Comparison of ENCODE assay signal across 10 mouse cellular contexts in genomic region chr10:83043478-83044259, GRCm38 (mm10). TPM values are rescaled to one million over a fixed set of nuclear protein-coding genes. Genes with fewer than 3 reads are reported as not detected.
DNase-seq lines count a peak whose midpoint lies in the region; ATAC-seq and TF ChIP-seq lines count a peak whose summit lies in the region.
"Had no signal": no experiment of that assay in that cellular context is flagged by ENCODE, and none has a peak within 500 bp of the region (broad histone marks: within the 10 kb centered on the region; RNA-seq: fewer than 3 reads in every experiment).

No protein-coding gene starts in this region.

- H3K27me3 ChIP-seq in heart, embryonic 11.5 days (ENCODE audit: control insufficient read depth, insufficient read depth, low read length): no peaks in the 10 kb centered on the region
- H3K27me3 ChIP-seq in midbrain, embryonic 14.5 days (ENCODE audit: control insufficient read depth, insufficient read depth, low read length): no peaks in the 10 kb centered on the region
- H3K27me3 ChIP-seq in midbrain, embryonic 16.5 days (ENCODE audit: control insufficient read depth, insufficient read depth, low read depth, low read length): no peaks in the 10 kb centered on the region
- H3K27me3 ChIP-seq in hindbrain, embryonic 15.5 days: no peaks in the 10 kb centered on the region
- no peaks in the 10 kb centered on the region for H3K27me3 ChIP-seq in thymus, adult 2 months (ENCODE audit: control insufficient read depth, insufficient read depth, low read length)

- H3K9me3 ChIP-seq in heart, embryonic 11.5 days (replicated peaks; ENCODE audit: control insufficient read depth, low read length): no peaks in the 10 kb centered on the region
- no peaks in the 10 kb centered on the region for H3K9me3 ChIP-seq in midbrain, embryonic 14.5 days (ENCODE audit: control insufficient read depth, low read length)
- H3K9me3 ChIP-seq in midbrain, embryonic 16.5 days (replicated peaks; ENCODE audit: control insufficient read depth, low read length, poor library complexity, severe bottlenecking): no peaks in the 10 kb centered on the region
- H3K9me3 ChIP-seq in hindbrain, embryonic 15.5 days: no peaks in the 10 kb centered on the region

- H3K4me3 ChIP-seq in heart, embryonic 11.5 days (ENCODE audit: low read depth, low read length): no peak overlapping the region
- H3K4me3 ChIP-seq in midbrain, embryonic 14.5 days (replicated peaks; ENCODE audit: low read depth, low read length): no peak overlapping the region
- no peak overlapping the region for H3K4me3 ChIP-seq in midbrain, embryonic 16.5 days (ENCODE audit: low read depth, low read length)
- H3K4me3 ChIP-seq in hindbrain, embryonic 15.5 days: no peak overlapping the region
- no peak overlapping the region for H3K4me3 ChIP-seq in thymus, adult 2 months (ENCODE audit: control insufficient read depth, insufficient read depth, low read length)

- TF ChIP-seq POLR2A in thymus, adult 2 months (IDR thresholded peaks at IDR 0.05; ENCODE audit: control insufficient read depth, extremely low read depth, insufficient read depth, low read length, poor library complexity): no peak

- no peak for DNase-seq in heart, postnatal 4 days
- no peak for DNase-seq in midbrain, embryonic 14.5 days
- DNase-seq in lung, postnatal 36 days: peak; percentile 64
- DNase-seq in thymus, adult 2 months: no peak
- no peak for DNase-seq in kidney, postnatal 4 days
- DNase-seq: thymus, postnatal 25 days had no signal

- H3K9ac ChIP-seq in heart, embryonic 11.5 days (ENCODE audit: low read depth, low read length): 0 out of 2 replicates have a peak overlapping the region, but pooled peaks have one; percentile 22
- no peak overlapping the region for H3K9ac ChIP-seq in midbrain, embryonic 14.5 days (replicated peaks; ENCODE audit: low read length)
- no peak overlapping the region for H3K9ac ChIP-seq in midbrain, embryonic 16.5 days (ENCODE audit: low read depth, low read length)
- H3K9ac ChIP-seq in hindbrain, embryonic 15.5 days: no peak overlapping the region

- WGBS in heart, embryonic 11.5 days (ENCODE audit: insufficient replicate concordance): 52% methylated on average over 2 of the region's 2 CpGs
- 73% methylated on average over 2 of the region's 2 CpGs for WGBS in midbrain, embryonic 14.5 days
- WGBS in midbrain, embryonic 16.5 days: 57% methylated on average over 2 of the region's 2 CpGs
- 60% methylated on average over 2 of the region's 2 CpGs for WGBS in hindbrain, embryonic 15.5 days
- 93% methylated on average over 2 of the region's 2 CpGs for WGBS in thymus, adult 2 months

- peaks cover 25% of the 10 kb centered on the region for H3K4me1 ChIP-seq in heart, embryonic 11.5 days (ENCODE audit: control insufficient read depth, insufficient read depth, low read length)
- peaks cover 17% of the 10 kb centered on the region for H3K4me1 ChIP-seq in midbrain, embryonic 14.5 days (ENCODE audit: control insufficient read depth, insufficient read depth, low read length)
- H3K4me1 ChIP-seq in midbrain, embryonic 16.5 days (ENCODE audit: control insufficient read depth, insufficient read depth, low read length): peaks cover 15% of the 10 kb centered on the region
- H3K4me1 ChIP-seq in hindbrain, embryonic 15.5 days (replicated peaks): peaks cover 18% of the 10 kb centered on the region
- peaks cover 4% of the 10 kb centered on the region for H3K4me1 ChIP-seq in thymus, adult 2 months (replicated peaks; ENCODE audit: control insufficient read depth, insufficient read depth, low read length)

- no peak overlapping the region for H3K4me2 ChIP-seq in heart, embryonic 11.5 days
- no peak overlapping the region for H3K4me2 ChIP-seq in midbrain, embryonic 14.5 days (ENCODE audit: low read length)
- H3K4me2 ChIP-seq in midbrain, embryonic 16.5 days (ENCODE audit: low read length): no peak overlapping the region
- H3K4me2 ChIP-seq in hindbrain, embryonic 15.5 days: no peak overlapping the region

- H3K36me3 ChIP-seq in heart, embryonic 11.5 days (ENCODE audit: control insufficient read depth, insufficient read depth, low read length): no peaks in the 10 kb centered on the region
- no peaks in the 10 kb centered on the region for H3K36me3 ChIP-seq in midbrain, embryonic 14.5 days (ENCODE audit: control insufficient read depth, insufficient read depth, low read length)
- H3K36me3 ChIP-seq in midbrain, embryonic 16.5 days (ENCODE audit: control insufficient read depth, insufficient read depth, low read length): no peaks in the 10 kb centered on the region
- H3K36me3 ChIP-seq in hindbrain, embryonic 15.5 days: no peaks in the 10 kb centered on the region
- no peaks in the 10 kb centered on the region for H3K36me3 ChIP-seq in thymus, adult 2 months (ENCODE audit: control insufficient read depth, insufficient read depth, low read length)

- ATAC-seq in heart, embryonic 11.5 days (replicated peaks; ENCODE audit: insufficient number of reproducible peaks, low FRiP score, low TSS enrichment): peak; percentile 17; the same call in 1 of the 2 replicates
- ATAC-seq in midbrain, embryonic 14.5 days (ENCODE audit: low FRiP score, low TSS enrichment): no peak
- no peak for ATAC-seq in midbrain, embryonic 16.5 days
- ATAC-seq in hindbrain, embryonic 15.5 days (ENCODE audit: low FRiP score, low read depth): no peak
- ATAC-seq: CD4-positive, CD25-positive, alpha-beta regulatory T cell, adult 4 months had no signal

- no peak for TF ChIP-seq CTCF in thymus, adult 2 months (IDR thresholded peaks at IDR 0.05; ENCODE audit: borderline replicate concordance, control insufficient read depth, extremely low read depth, insufficient read depth, low read length, poor library complexity)

- H3K27ac ChIP-seq in heart, embryonic 11.5 days (ENCODE audit: low read depth, low read length): peak overlapping the region; percentile 60
- H3K27ac ChIP-seq in midbrain, embryonic 14.5 days (replicated peaks; ENCODE audit: low read depth, low read length): peak overlapping the region; percentile 52; the same call in 1 of the 2 replicates
- H3K27ac ChIP-seq in midbrain, embryonic 16.5 days (ENCODE audit: low read length): no peak overlapping the region
- peak overlapping the region; percentile 48; the same call in 1 of the 2 replicates for H3K27ac ChIP-seq in hindbrain, embryonic 15.5 days (replicated peaks)
- no peak overlapping the region for H3K27ac ChIP-seq in thymus, adult 2 months (ENCODE audit: control insufficient read depth, insufficient read depth, low read length)

RNA-seq across cellular contexts. Expression of gene Chst11, which starts 58.4 kb away (rescaled TPM):
- polyA plus RNA-seq in heart, embryonic 11.5 days (2014; fragmentation: Nextera tagmentation; extraction: Ambion mirVana): 3.0 and 3.1 TPM in 2 replicates
- total RNA-seq in heart, postnatal 4 days (2021): 1 to 10 TPM; 3.6 to 5.2 TPM
- 4.5 and 5.2 TPM in 2 replicates for polyA plus RNA-seq in midbrain, embryonic 14.5 days (2014; fragmentation: Nextera tagmentation; extraction: Ambion mirVana)
- 3.2 and 4.1 TPM in 2 replicates for polyA plus RNA-seq in midbrain, embryonic 16.5 days (2015; fragmentation: Nextera tagmentation; extraction: Ambion mirVana)
- polyA plus RNA-seq in hindbrain, embryonic 15.5 days (2015; fragmentation: Nextera tagmentation; extraction: Ambion mirVana): 3.7 and 3.8 TPM in 2 replicates
- polyA plus RNA-seq in thymus, adult 2 months (2012; rRNA removed): 15.5 and 19.4 TPM in 2 replicates

Comparison
In these comparisons a context has a peak if more than half of its experiments do, and no peak if none do; other contexts are left out.
1. H3K27ac ChIP-seq: peak in heart, embryonic 11.5 days (single experiment), midbrain, embryonic 14.5 days (single experiment) and hindbrain, embryonic 15.5 days (single experiment); none in midbrain, embryonic 16.5 days (single experiment) and thymus, adult 2 months (single experiment).